Mouse (Mus musculus): Measurements from ENCODE around the gene Mtmr12. TPM values are rescaled to one million over a fixed set of nuclear protein-coding genes. Genes with fewer than 3 reads are reported as not detected.
"Not testable (repeated sequence)": the region's sequence is repeated elsewhere in the genome, so short reads cannot be mapped to it uniquely, and the experiment has no call there.

Gene Mtmr12
- polyA plus RNA-seq, 1 experiment, result 30.5 TPM

DNA sequence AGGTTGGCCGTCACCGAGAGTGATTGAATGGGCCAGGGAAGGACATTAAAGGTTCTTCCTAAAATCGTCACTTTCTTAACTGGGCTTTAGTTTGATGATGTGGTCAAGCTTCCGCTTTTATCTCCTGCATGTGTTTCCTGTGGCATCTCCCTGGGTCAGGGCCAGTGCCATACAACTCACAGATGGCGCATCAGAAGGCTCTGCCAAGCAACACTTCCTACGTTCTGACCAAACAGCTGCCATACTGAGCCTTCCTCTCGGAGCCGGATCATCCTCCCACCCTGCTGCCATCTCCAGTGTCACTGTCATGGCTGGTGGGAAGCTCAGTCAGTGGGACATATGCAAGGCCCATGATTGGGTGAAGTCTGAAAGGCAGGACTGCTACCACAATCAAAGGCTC is 6.7 kb downstream of the Mtmr12 start:
- no peak overlapping the region for H3K27ac ChIP-seq (ENCODE audit: insufficient read depth, low read length)
- peaks cover 27% of the 10 kb centered on the region for H3K4me1 ChIP-seq (ENCODE audit: control insufficient read depth, insufficient read depth, low read length)
- no peak overlapping the region for H3K4me3 ChIP-seq (ENCODE audit: insufficient read depth, low read length)
- TF ChIP-seq POLR2A (IDR thresholded peaks at IDR 0.05; ENCODE audit: extremely low read depth, insufficient read depth, low read length) (no peak), CTCF (IDR thresholded peaks at IDR 0.05; ENCODE audit: extremely low read depth, insufficient read depth, low read length) (no peak)

DNA sequence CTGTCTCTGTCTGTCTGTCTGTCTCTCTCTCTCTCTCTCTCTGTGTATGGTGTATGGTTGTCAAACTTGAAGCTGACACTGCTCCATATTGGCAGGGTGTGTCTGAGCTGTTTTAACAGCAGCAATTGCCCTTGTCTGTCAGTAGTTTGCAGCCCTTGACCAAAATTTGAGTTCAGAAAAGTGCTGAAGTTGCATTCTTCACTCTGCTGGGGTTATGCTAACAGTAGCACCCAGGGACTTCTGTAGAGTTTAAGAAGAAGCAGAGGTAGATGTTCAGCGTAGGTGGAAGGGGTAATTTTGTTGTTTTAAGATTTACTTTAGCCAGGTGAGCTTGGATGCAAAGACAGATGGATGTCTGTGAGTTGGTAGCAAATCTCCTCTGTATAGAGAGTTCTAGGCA is 7.4 kb downstream of the Mtmr12 start:
- H3K4me1 ChIP-seq (ENCODE audit: control insufficient read depth, insufficient read depth, low read length), result peaks cover 27% of the 10 kb centered on the region
- TF ChIP-seq CTCF (IDR thresholded peaks at IDR 0.05; ENCODE audit: extremely low read depth, insufficient read depth, low read length), result no peak
- no peak for TF ChIP-seq POLR2A (IDR thresholded peaks at IDR 0.05; ENCODE audit: extremely low read depth, insufficient read depth, low read length)
- no peak overlapping the region for H3K4me3 ChIP-seq (ENCODE audit: insufficient read depth, low read length)
- no peak overlapping the region for H3K27ac ChIP-seq (ENCODE audit: insufficient read depth, low read length)

DNA sequence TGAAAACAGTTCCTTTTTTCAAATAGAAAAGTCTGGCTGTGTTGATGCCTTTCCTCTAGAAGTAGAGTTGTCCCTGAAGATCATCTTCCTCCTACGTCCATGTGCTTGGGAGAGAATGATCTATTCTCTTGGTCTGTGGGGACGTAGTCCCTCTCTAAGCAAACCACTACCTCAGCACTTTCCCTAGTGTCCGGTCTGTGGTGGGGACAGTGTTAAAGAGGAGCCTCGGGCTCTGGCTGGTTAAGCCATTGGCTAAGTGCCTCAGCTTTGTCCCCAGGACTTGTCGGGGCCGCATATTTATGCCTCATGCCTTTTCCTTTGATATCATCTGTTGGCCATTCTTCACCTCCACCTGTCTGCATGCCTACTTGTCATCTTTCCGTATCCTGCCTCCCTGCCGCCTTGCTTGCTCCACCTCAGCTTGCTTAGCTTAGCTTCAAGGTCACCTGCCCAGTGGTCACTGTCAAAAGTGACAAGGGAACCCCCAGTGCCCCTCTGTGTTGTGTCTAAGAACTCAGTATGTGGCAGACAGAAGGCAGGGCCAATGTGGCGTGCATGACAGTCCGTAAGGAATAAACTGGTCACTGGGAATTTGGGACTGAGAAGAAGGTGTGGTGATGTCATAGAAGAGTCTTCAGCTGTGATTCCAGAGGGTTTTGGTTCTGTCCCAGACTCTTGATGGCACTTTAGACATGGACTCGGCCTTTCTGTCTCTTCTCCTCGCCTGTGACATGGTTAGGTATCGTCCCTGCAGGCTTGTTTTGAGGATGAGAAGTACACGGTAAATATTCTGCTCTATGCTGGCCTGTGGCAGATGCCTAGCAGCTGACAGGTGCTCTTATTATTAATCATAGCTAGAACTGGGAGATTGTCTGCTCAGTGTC is 9.9 kb downstream of the Mtmr12 start:
- no peak overlapping the region for H3K4me3 ChIP-seq (ENCODE audit: insufficient read depth, low read length)
- H3K4me1 ChIP-seq (ENCODE audit: control insufficient read depth, insufficient read depth, low read length), result peaks cover 25% of the 10 kb centered on the region
- peak overlapping the region; percentile 95 for H3K27ac ChIP-seq (ENCODE audit: insufficient read depth, low read length)
- TF ChIP-seq POLR2A (IDR thresholded peaks at IDR 0.05; ENCODE audit: extremely low read depth, insufficient read depth, low read length) (no peak), CTCF (IDR thresholded peaks at IDR 0.05; ENCODE audit: extremely low read depth, insufficient read depth, low read length) (no peak)

DNA sequence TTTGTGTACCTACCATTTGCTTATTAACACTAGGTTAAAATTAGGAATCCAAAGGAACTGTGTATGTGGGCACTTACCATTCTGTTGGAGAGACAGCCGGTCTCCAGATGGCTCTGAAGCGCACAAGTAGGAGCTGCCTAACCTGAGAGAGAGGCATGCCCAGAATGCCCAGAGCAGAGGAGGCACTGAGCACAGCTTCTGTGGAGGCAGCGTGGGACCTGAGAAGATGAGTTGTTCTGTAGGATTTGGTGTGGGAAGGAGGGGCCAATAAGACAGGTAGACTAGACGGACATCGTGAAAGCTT is 10.5 kb downstream of the Mtmr12 start:
- Histone ChIP-seq H3K4me1 (ENCODE audit: control insufficient read depth, insufficient read depth, low read length) (peaks cover 25% of the 10 kb centered on the region), H3K4me3 (ENCODE audit: insufficient read depth, low read length) (no peak overlapping the region), H3K27ac (ENCODE audit: insufficient read depth, low read length) (0 out of 2 replicates have a peak overlapping the region, but pooled peaks have one; percentile 7)
- TF ChIP-seq CTCF (IDR thresholded peaks at IDR 0.05; ENCODE audit: extremely low read depth, insufficient read depth, low read length) (no peak), POLR2A (IDR thresholded peaks at IDR 0.05; ENCODE audit: extremely low read depth, insufficient read depth, low read length) (peak; percentile 60)

DNA sequence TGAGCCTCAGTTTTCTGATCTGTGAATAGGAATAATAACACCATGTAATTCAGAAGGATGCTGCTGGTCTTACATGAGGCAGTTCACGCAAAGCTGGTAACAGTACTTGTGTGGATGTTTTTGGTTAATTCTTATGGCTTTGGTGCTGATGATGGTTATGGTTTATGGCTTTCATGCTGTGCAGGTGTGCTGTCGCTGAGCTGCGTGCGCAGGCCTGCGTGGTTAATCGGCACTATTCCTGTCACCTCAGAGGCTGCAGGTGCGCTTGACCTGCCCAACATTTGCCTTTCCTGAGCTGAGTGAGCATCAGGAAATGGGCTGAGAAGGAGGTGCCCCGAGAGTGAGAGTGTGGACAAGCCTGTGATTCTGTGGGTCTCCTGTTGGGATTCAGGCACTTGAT is 11.3 kb downstream of the Mtmr12 start:
- TF ChIP-seq CTCF (IDR thresholded peaks at IDR 0.05; ENCODE audit: extremely low read depth, insufficient read depth, low read length) (no peak), POLR2A (IDR thresholded peaks at IDR 0.05; ENCODE audit: extremely low read depth, insufficient read depth, low read length) (no peak)
- Histone ChIP-seq H3K27ac (ENCODE audit: insufficient read depth, low read length) (peak overlapping the region; percentile 7; the same call in 1 of the 2 replicates), H3K4me3 (ENCODE audit: insufficient read depth, low read length) (no peak overlapping the region), H3K4me1 (ENCODE audit: control insufficient read depth, insufficient read depth, low read length) (peaks cover 25% of the 10 kb centered on the region)

DNA sequence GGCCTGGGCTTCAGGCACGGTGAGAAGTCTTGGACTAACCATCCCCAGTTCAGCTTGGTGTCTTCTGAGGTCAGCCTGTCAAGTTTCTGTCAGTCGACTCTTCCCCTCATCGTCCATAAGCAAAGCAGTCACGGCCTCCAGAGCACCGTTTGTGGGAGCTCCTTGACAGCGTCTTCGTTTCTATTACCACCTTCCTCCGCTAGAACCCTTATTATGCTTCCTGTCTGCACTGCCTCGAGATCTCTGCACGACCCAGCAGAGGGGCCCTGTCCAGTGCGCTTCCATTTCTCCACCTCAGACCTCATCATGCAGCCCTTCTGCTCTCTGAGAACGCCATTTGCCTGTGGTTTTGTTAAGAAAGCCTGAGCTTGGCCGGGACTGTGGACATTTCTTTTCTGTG is 12.0 kb downstream of the Mtmr12 start:
- peaks cover 26% of the 10 kb centered on the region for H3K4me1 ChIP-seq (ENCODE audit: control insufficient read depth, insufficient read depth, low read length)
- H3K27ac ChIP-seq (ENCODE audit: insufficient read depth, low read length), result no peak overlapping the region
- no peak overlapping the region for H3K4me3 ChIP-seq (ENCODE audit: insufficient read depth, low read length)
- TF ChIP-seq CTCF (IDR thresholded peaks at IDR 0.05; ENCODE audit: extremely low read depth, insufficient read depth, low read length), result no peak
- TF ChIP-seq POLR2A (IDR thresholded peaks at IDR 0.05; ENCODE audit: extremely low read depth, insufficient read depth, low read length), result no peak

DNA sequence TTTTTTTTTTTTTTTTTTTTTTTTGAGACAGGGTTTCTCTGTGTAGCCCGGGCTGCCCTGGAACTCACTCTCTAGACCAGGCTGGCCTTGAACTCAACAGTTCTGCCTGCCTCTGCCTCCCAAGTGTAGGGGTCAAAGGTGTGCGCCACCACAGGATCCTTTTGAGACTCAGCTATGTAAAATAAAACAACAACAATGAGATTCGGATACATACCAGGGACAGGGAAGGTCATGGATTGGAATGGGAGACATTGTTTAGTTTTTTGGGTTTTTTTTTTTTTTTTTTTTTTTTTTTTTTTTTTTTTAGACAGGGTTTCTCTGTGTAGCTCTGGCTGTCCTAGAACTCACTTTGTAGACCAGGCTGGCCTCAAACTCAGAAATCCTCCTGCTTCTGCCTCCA is 12.5 kb downstream of the Mtmr12 start:
- H3K27ac ChIP-seq (ENCODE audit: insufficient read depth, low read length); H3K4me3 ChIP-seq (ENCODE audit: insufficient read depth, low read length): not testable (repeated sequence)
- peaks cover 24% of the 10 kb centered on the region for H3K4me1 ChIP-seq (ENCODE audit: control insufficient read depth, insufficient read depth, low read length)

DNA sequence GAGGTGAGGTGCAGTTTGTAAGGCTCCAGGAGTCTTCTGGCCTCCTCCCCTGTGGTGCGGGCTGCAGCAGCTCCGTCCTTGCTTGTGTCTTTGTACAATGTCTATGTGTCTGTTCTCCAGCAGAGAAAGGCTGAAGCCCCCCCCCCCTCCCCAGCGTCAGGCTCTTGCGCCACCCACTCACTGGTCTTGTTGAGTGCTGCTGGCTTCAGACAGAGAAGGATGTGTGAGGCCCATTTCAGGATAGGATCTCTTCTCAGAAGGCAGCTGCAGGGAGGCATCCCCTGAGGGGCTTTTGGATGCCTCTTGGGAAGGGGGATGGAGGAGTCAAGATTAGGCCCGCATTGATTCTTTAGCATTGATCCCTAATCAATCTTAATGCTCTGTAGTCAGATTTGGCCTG is 13.0 kb downstream of the Mtmr12 start:
- TF ChIP-seq POLR2A (IDR thresholded peaks at IDR 0.05; ENCODE audit: extremely low read depth, insufficient read depth, low read length), result no peak
- TF ChIP-seq CTCF (IDR thresholded peaks at IDR 0.05; ENCODE audit: extremely low read depth, insufficient read depth, low read length), result no peak
- peaks cover 24% of the 10 kb centered on the region for H3K4me1 ChIP-seq (ENCODE audit: control insufficient read depth, insufficient read depth, low read length)
- H3K4me3 ChIP-seq (ENCODE audit: insufficient read depth, low read length), result no peak overlapping the region
- H3K27ac ChIP-seq (ENCODE audit: insufficient read depth, low read length), result no peak overlapping the region

DNA sequence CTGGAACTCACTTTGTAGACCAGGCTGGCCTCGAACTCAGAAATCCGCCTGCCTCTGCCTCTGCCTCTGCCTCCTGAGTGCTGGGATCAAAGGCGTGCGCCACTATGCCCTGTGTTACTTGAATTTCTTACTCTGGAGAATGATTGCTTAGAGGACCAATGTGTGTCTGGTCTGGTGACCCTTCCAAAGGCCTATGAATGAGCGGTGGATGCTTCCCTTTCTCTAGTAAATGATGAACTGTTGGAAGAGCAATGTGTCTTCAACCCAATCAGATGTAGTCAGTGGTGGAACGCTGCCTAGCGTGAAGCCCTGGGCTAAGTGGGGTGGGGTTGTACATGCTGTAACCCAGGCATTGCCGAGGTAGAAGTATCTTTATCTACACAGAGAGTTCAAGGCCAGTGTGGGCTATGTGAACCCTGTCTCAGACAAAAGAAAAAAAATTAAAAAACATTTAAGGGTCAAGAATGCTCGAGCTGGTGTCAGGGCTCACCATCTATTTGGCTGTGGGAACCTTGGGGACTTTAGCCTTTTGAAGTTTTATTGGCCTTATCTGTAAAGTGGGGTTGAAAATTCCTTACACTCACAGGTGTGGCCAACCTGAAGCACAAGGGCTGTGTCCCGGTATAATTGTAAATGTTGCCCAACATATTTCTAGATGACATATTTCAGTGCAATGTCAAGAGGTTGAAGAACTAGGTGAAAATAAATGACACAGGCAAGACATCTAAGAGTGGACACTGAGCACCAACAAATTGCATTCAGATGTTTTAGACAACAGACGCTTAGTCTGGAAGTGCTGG is 14.0 kb downstream of the Mtmr12 start:
- no peak overlapping the region for H3K27ac ChIP-seq (ENCODE audit: insufficient read depth, low read length)
- no peak overlapping the region for H3K4me3 ChIP-seq (ENCODE audit: insufficient read depth, low read length)
- peaks cover 22% of the 10 kb centered on the region for H3K4me1 ChIP-seq (ENCODE audit: control insufficient read depth, insufficient read depth, low read length)
- TF ChIP-seq CTCF (IDR thresholded peaks at IDR 0.05; ENCODE audit: extremely low read depth, insufficient read depth, low read length) (no peak), POLR2A (IDR thresholded peaks at IDR 0.05; ENCODE audit: extremely low read depth, insufficient read depth, low read length) (no peak)

DNA sequence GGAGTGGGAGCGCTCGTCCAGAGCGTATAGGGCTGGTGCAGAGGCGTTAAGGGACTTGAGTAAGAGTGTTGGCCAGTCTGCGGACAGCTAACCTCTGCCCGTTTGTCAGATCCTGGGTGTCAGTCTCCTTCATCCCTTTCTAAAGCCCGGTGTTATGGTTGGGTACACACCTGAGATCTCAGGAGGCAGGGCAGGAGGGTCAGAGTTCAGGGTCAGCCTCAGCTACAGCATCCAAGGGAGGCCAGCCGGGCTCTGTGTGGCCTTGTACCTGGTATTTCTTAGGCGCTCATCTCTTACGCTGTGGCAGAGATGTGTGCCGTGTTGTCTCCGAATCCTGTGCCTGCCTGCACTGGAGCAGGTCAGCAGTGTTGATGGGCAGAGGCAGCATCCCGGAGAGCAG is 16.3 kb downstream of the Mtmr12 start:
- no peak for TF ChIP-seq CTCF (IDR thresholded peaks at IDR 0.05; ENCODE audit: extremely low read depth, insufficient read depth, low read length)
- TF ChIP-seq POLR2A (IDR thresholded peaks at IDR 0.05; ENCODE audit: extremely low read depth, insufficient read depth, low read length), result no peak
- H3K4me3 ChIP-seq (ENCODE audit: insufficient read depth, low read length), result no peak overlapping the region
- H3K27ac ChIP-seq (ENCODE audit: insufficient read depth, low read length), result no peak overlapping the region
- peaks cover 10% of the 10 kb centered on the region for H3K4me1 ChIP-seq (ENCODE audit: control insufficient read depth, insufficient read depth, low read length)

Data from cortical plate, adult 2 months (tissue).